Mouse (Mus musculus) midbrain, embryonic 10.5 days (tissue): ENCODE data around the gene Polr3k. TPM values are rescaled to one million over a fixed set of nuclear protein-coding genes. Genes with fewer than 3 reads are reported as not detected.

Experiments used
- DNase-seq: peaks from one replicate; pipeline ENCODE4 v3.0.0-alpha.2; 2017; ENCODE audit warnings: low spot score
- H3K27ac ChIP-seq: fragments of 300-500 bp; sonication (generic); replicated peaks from 2 replicates; pipeline ENCODE4 v1.5.1; 2016; ENCODE audit warnings: mild to moderate bottlenecking
- H3K27me3 ChIP-seq: fragments of 300-500 bp; sonication (generic); 2 replicates; pipeline ENCODE4 v1.6.1; 2016; ENCODE audit warnings: low read depth, mild to moderate bottlenecking; ENCODE audit not compliant: poor library complexity, severe bottlenecking
- H3K36me3 ChIP-seq: fragments of 300-500 bp; sonication (generic); 2 replicates; pipeline ENCODE4 v1.6.1; 2016; ENCODE audit warnings: mild to moderate bottlenecking, moderate library complexity
- H3K4me1 ChIP-seq: fragments of 300-500 bp; sonication (generic); 2 replicates; pipeline ENCODE4 v1.6.1; 2016
- H3K4me3 ChIP-seq: fragments of 300-500 bp; sonication (generic); 2 replicates; pipeline ENCODE4 v1.5.1; 2016; ENCODE audit warnings: mild to moderate bottlenecking, moderate library complexity
- H3K9me3 ChIP-seq: fragments of 300-500 bp; sonication (generic); replicated peaks from 2 replicates; pipeline ENCODE4 v1.6.1; 2016; ENCODE audit warnings: mild to moderate bottlenecking
- WGBS: fragments of 180-500 bp; shearing (Covaris S2); methylation state at CpG from one replicate; pipeline ENCODE4 v1.1.7; 2016; 5-methylcytosine and 5-hydroxymethylcytosine counted together
- polyA plus RNA-seq: library from polyadenylated mRNA; unstranded; fragments of >200 nt; fragmentation: Nextera tagmentation; extraction: Ambion mirVana; gene quantifications from 2 replicates; pipeline ENCODE4 v1.2.1, GENCODE M21; 2016

Polr3k gene
- polyA plus RNA-seq, 1 experiment from 2014 or later = 106 TPM

- no peaks in the 10 kb centered on the region for H3K4me1 ChIP-seq
- H3K27me3 ChIP-seq = no peaks in the 10 kb centered on the region
- H3K4me3 ChIP-seq = no peak overlapping the region
- DNase-seq = peak; percentile 61
- no peak overlapping the region for H3K27ac ChIP-seq
- peaks cover 3% of the 10 kb centered on the region; the same call in 1 of the 2 replicates for H3K9me3 ChIP-seq
- H3K36me3 ChIP-seq = no peaks in the 10 kb centered on the region
- WGBS = 50% methylated on average over 3 of the region's 3 CpGs
Observed at GRCm38 (mm10) chr2:181917861-181918260, 53.7 kb downstream of the Polr3k start.

- H3K27ac ChIP-seq = no peak overlapping the region
- no peaks in the 10 kb centered on the region for H3K9me3 ChIP-seq
- peak; percentile 71 for DNase-seq
- no peaks in the 10 kb centered on the region for H3K27me3 ChIP-seq
- no peaks in the 10 kb centered on the region for H3K4me1 ChIP-seq
- H3K36me3 ChIP-seq = no peaks in the 10 kb centered on the region
- 50% methylated on average over 3 of the region's 3 CpGs for WGBS
- no peak overlapping the region for H3K4me3 ChIP-seq
Observed at GRCm38 (mm10) chr2:181918501-181918900, 54.4 kb downstream of the Polr3k start.

Other genes with a start within 250 kb of the Polr3k start
- 0.19 and 0.32 TPM in 2 replicates for gene Gm29797, start 207.3 kb upstream of the Polr3k start, polyA plus RNA-seq
- gene Sox18, start 192.7 kb upstream of the Polr3k start, polyA plus RNA-seq = 17.6 and 18.8 TPM in 2 replicates
- gene Tcea2, start 184.0 kb upstream of the Polr3k start, polyA plus RNA-seq = 14.5 and 18.0 TPM in 2 replicates
- gene Rgs19, start 170.4 kb upstream of the Polr3k start, polyA plus RNA-seq = 74.5 and 81.1 TPM in 2 replicates
- gene Lkaaear1, start 165.9 kb upstream of the Polr3k start, polyA plus RNA-seq = not detected in 2 replicates
- 6.4 and 14.5 TPM in 2 replicates for gene Oprl1, start 149.3 kb upstream of the Polr3k start, polyA plus RNA-seq
- 14.3 and 33.2 TPM in 2 replicates for gene Myt1, start 101.0 kb upstream of the Polr3k start, polyA plus RNA-seq
- 24.8 and 29.7 TPM in 2 replicates for gene Pcmtd2, start 26.5 kb upstream of the Polr3k start, polyA plus RNA-seq
- not detected in 2 replicates for gene Gm14496, start 126.8 kb downstream of the Polr3k start, polyA plus RNA-seq